Mouse (Mus musculus) intestine, embryonic 15.5 days (tissue): ENCODE measurements around the gene Casp6. TPM values are rescaled to one million over a fixed set of nuclear protein-coding genes. Genes with fewer than 3 reads are reported as not detected.

Experiments
- ATAC-seq: fragments of 200-750 bp; cut with Nextera tagmentation; 2 replicates; pipeline ENCODE4 v1.8.0; 2017; ENCODE audit warnings: moderate TSS enrichment, moderate library complexity
- H3K27ac ChIP-seq: fragments of 300-500 bp; sonication (generic); 2 replicates; pipeline ENCODE4 v1.5.1; 2015; ENCODE audit warnings: mild to moderate bottlenecking, inconsistent platforms
- H3K27me3 ChIP-seq: fragments of 300-500 bp; sonication (generic); replicated peaks from 2 replicates; pipeline ENCODE4 v1.6.1; 2015; ENCODE audit warnings: inconsistent platforms
- H3K36me3 ChIP-seq: fragments of 300-500 bp; sonication (generic); 2 replicates; pipeline ENCODE4 v1.6.1; 2015; ENCODE audit warnings: inconsistent platforms
- H3K4me1 ChIP-seq: fragments of 300-500 bp; sonication (generic); replicated peaks from 2 replicates; pipeline ENCODE4 v1.6.1; 2015; ENCODE audit warnings: inconsistent platforms
- H3K4me2 ChIP-seq: fragments of 300-500 bp; sonication (generic); replicated peaks from 2 replicates; pipeline ENCODE4 v1.6.1; 2015; ENCODE audit warnings: mild to moderate bottlenecking, inconsistent platforms
- H3K4me3 ChIP-seq: fragments of 300-500 bp; sonication (generic); replicated peaks from 2 replicates; pipeline ENCODE4 v1.5.1; 2015; ENCODE audit warnings: inconsistent platforms
- H3K9ac ChIP-seq: fragments of 300-500 bp; sonication (generic); 2 replicates; pipeline ENCODE4 v1.6.1; 2015; ENCODE audit warnings: inconsistent platforms
- H3K9me3 ChIP-seq: fragments of 300-500 bp; sonication (generic); 2 replicates; pipeline ENCODE4 v1.6.1; 2016; ENCODE audit warnings: inconsistent platforms
- WGBS: fragments of 180-500 bp; shearing (Covaris S2); methylation state at CpG from one replicate; pipeline ENCODE4 v1.1.7; 2015; 5-methylcytosine and 5-hydroxymethylcytosine counted together
- polyA plus RNA-seq: library from polyadenylated mRNA; unstranded; fragments of >200 nt; fragmentation: Nextera tagmentation; extraction: Ambion mirVana; gene quantifications from 2 replicates; pipeline ENCODE4 v1.2.1, GENCODE M21; 2015

Gene Casp6
- polyA plus RNA-seq, 1 experiment from 2014 or later = 147 TPM

DNA sequence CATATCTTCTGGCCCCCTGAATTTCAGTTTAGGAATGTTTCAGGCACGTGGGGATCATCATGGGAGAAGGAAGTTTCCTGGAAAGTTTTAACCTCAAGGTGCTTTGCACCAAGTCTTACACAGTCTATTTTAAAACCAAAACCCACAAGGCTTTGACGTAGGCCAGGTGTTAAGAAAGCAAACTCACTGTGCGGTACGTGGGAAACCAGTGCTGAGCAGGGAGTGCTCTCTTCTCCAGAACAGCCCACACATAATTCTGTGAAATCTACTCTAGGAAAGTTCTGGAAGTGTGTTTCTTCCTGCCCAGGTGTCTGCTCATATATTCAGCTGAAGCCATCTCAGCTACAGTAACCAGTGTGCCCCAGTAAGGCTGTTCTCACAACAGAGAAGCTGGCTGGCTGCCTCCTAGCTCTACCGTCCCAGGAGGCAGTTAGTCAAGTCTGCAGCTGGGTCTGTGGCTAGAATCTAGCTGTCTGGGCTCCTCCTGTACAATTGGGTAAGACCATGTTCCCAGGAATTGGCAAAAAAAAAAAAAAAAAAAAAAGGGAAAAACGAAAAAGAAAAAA lies 29.1 kb downstream of the Casp6 start:
- no peaks in the 10 kb centered on the region for H3K4me1 ChIP-seq
- no peaks in the 10 kb centered on the region for H3K9me3 ChIP-seq
- no peak overlapping the region for H3K4me2 ChIP-seq
- H3K9ac ChIP-seq = no peak overlapping the region
- H3K27me3 ChIP-seq = no peaks in the 10 kb centered on the region
- no peaks in the 10 kb centered on the region for H3K36me3 ChIP-seq
- H3K4me3 ChIP-seq = no peak overlapping the region
- H3K27ac ChIP-seq = no peak overlapping the region
- WGBS = 51% methylated on average over 6 of the region's 6 CpGs
- ATAC-seq = no peak

DNA sequence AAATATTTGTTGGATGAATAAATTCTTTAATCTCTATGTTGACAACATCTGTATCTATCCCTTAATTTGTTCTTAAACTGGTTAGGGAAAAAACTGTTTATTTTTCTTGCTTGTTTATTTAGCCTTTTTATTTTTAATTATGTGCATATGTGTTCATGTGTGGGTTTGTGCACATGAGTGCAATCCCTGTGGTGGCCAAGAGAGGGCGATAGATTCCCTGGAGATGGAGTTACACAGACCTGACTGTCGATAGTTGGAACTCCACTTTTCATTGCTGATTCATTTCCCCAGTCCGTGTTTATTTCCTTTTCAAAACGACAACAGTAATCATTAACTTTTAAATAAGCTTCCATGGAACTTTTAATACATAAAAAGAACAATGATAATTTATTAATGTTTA lies 31.2 kb downstream of the Casp6 start:
- WGBS = 48% methylated on average over 4 of the region's 4 CpGs
- no peaks in the 10 kb centered on the region for H3K4me1 ChIP-seq
- no peak overlapping the region for H3K4me3 ChIP-seq

DNA sequence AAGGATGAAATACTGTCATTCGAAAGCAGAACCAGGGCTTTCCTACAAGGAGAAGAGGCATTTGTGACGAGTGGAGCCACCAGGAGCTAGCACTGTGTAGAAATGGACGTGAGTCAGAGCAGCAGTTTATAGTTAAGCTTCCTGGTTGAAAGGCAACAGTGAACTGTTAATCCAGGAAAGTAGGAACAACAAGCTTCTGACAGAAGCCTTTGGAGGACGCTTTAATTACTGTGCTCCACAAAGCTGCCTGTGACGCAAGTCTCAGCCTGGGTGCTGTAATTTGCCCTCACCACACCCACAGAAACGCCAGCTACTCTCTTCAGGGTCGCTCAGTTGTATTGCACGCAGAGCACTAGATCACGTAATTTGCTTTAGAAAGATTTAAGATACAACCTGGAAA lies 35.3 kb downstream of the Casp6 start:
- no peak overlapping the region for H3K4me3 ChIP-seq
- 41% methylated on average over 9 of the region's 9 CpGs for WGBS
- no peaks in the 10 kb centered on the region for H3K4me1 ChIP-seq
- peak overlapping the region; percentile 12; the same call in 1 of the 2 replicates for H3K4me2 ChIP-seq
- H3K36me3 ChIP-seq = no peaks in the 10 kb centered on the region
- ATAC-seq = peak; percentile 83
- H3K27ac ChIP-seq = no peak overlapping the region
- H3K9ac ChIP-seq = no peak overlapping the region
- H3K27me3 ChIP-seq = no peaks in the 10 kb centered on the region
- no peaks in the 10 kb centered on the region for H3K9me3 ChIP-seq

More for the DNA sequence above, 31.2 kb downstream of the Casp6 start:
- Histone ChIP-seq H3K4me2 (no peak overlapping the region), H3K27me3 (no peaks in the 10 kb centered on the region), H3K9me3 (no peaks in the 10 kb centered on the region), H3K36me3 (no peaks in the 10 kb centered on the region), H3K27ac (no peak overlapping the region), H3K9ac (no peak overlapping the region)
- no peak for ATAC-seq

DNA sequence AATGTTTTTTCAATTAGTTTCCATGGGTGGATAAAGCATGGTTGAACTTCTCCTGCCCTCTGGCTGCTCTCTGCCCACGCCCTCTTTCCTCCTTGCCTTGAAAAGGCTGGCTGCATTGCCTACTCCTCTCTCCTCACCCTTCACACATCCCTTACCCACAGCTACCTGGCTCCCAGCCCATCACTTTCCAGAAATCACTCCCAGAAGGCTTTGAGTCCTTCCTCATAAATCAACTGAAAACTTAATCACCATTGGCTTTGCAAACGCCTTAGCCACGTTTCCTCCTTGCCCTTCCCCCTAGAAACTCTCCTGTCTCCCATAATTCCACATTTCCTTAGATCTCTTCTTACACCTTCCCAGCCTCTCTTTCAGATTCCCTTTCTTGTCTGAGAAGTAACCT lies 36.6 kb downstream of the Casp6 start:
- Histone ChIP-seq H3K27ac (no peak overlapping the region), H3K4me3 (no peak overlapping the region), H3K9ac (no peak overlapping the region), H3K27me3 (no peaks in the 10 kb centered on the region), H3K9me3 (no peaks in the 10 kb centered on the region), H3K36me3 (no peaks in the 10 kb centered on the region), H3K4me1 (no peaks in the 10 kb centered on the region), H3K4me2 (no peak overlapping the region)
- ATAC-seq = no peak
- WGBS = 42% methylated on average over 3 of the region's 3 CpGs

DNA sequence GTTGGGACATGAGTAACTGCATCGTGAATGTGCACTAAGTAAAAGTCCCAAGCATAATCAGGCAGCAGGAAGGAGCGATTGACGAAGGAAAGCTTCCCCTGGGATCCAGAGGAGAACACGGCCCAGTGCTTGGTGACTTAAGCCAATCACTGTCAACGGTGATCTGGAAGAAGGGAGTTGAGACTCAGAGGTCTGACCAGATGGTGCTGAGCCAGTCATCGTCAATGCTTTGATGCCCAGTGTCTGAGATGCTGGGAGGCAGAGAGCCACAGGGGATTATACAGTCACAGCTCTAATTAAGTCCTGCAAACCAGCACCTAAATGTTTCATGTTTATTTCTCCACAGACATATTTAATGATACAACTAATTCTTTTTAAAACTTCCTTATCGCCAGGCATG lies 37.8 kb downstream of the Casp6 start:
- no peak for ATAC-seq
- 67% methylated on average over 7 of the region's 7 CpGs for WGBS

DNA sequence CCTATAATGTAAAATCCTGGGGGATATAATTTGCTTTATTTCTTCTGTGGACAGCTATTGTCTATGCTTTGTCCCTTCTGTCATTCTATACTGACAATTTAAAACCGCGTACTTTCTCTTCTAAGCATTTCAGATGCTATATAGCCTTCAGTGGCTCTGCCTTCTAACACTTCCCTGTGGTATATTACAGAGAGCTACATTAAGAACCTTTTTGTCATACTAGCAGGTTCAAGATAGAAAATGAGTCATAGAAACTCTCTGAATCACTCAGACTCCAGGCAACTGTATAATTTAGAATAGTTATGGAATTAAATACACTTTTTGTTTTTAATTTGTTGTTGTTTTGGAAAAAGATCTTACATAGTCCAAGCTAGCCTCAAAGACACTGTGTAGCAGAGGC lies 39.6 kb downstream of the Casp6 start:
- Histone ChIP-seq H3K36me3 (no peaks in the 10 kb centered on the region), H3K27ac (no peak overlapping the region), H3K4me2 (no peak overlapping the region), H3K4me1 (no peaks in the 10 kb centered on the region), H3K4me3 (no peak overlapping the region), H3K9ac (no peak overlapping the region), H3K9me3 (no peaks in the 10 kb centered on the region), H3K27me3 (no peaks in the 10 kb centered on the region)
- WGBS = 95% methylated on average over 2 of the region's 2 CpGs
- ATAC-seq = no peak

More for the DNA sequence above, 37.8 kb downstream of the Casp6 start:
- no peaks in the 10 kb centered on the region for H3K36me3 ChIP-seq
- no peak overlapping the region for H3K4me2 ChIP-seq
- H3K27ac ChIP-seq = no peak overlapping the region
- H3K4me1 ChIP-seq = no peaks in the 10 kb centered on the region
- no peaks in the 10 kb centered on the region for H3K27me3 ChIP-seq
- no peak overlapping the region for H3K4me3 ChIP-seq
- no peaks in the 10 kb centered on the region for H3K9me3 ChIP-seq
- no peak overlapping the region for H3K9ac ChIP-seq

DNA sequence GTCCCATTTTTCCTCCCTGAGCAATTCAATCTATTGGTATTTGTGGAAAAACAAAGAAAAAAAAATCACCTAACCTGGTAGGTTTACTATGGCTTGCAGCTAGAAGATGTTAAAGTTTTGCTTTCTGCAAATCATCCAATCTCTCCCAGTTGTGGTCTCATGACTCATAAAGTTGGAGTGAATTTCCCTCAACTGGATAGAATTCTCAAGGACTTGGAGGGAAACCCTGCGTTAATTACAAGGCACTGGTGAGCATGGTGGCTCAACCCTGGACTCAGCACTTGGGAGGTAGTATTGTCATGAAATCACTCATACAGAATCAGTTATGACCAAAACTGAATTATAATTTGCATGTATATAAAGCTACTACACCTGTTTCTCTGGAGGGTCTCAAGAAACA lies 40.1 kb downstream of the Casp6 start:
- H3K4me2 ChIP-seq = no peak overlapping the region
- H3K4me3 ChIP-seq = no peak overlapping the region
- H3K9ac ChIP-seq = no peak overlapping the region
- H3K4me1 ChIP-seq = no peaks in the 10 kb centered on the region
- no peaks in the 10 kb centered on the region for H3K27me3 ChIP-seq
- no peaks in the 10 kb centered on the region for H3K36me3 ChIP-seq
- no peak overlapping the region for H3K27ac ChIP-seq
- ATAC-seq = no peak
- no peaks in the 10 kb centered on the region for H3K9me3 ChIP-seq
- 100% methylated on average over 1 of the region's 1 CpGs for WGBS

DNA sequence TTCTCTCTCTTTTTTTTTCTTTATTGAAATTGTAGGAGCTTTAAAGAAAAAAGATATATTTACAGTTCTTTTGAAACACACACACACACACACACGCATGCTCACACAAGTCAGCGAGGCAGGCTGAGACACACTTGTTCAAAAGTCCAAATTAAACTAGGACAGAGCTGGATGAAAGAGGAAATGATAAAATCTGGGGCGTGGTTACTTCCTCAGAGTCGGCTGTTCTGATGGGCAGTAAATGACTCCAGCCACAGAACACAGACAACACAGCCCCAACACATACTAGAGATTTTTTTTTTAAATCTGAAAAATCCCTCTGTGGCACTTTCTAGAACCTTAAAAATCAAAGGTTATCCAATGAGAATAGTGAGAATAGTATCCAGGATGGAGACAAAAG lies 42.6 kb downstream of the Casp6 start:
- Histone ChIP-seq H3K27me3 (no peaks in the 10 kb centered on the region), H3K4me1 (no peaks in the 10 kb centered on the region), H3K4me2 (no peak overlapping the region), H3K4me3 (no peak overlapping the region), H3K9me3 (no peaks in the 10 kb centered on the region), H3K27ac (no peak overlapping the region), H3K9ac (no peak overlapping the region), H3K36me3 (no peaks in the 10 kb centered on the region)
- no peak for ATAC-seq
- WGBS = 67% methylated on average over 4 of the region's 4 CpGs

DNA sequence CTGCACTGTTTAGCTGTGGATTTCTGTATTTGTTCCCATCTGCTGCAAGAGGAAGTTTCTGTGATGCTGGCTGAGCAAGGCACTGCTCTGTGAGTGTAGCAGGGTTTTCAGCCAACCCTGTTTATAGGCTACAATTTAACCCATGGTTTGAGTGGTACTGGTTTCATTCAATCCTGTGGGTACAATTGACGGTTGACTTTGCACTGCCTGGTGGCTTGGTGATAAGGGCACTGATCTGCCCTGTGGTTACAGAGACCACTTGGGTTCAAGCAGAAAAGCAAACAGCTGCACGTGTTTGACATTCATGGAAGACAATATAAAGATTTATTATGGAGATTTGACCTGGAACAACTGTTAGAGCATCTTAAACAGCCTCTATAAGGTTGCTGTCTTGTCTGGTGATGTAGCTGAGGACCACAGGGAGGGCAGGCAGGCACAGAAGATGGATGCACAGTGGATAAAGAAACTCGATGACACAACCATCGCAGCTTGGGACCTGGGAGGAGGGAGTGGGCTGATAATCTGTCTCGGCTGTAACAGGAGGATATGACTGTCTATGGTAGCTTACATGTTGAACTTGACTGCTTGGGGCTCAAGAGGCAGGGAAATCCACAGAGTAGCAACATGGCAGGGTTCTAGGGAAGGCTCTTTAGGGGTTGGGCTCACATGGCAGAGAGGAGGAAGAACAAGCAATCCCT lies 45.1 kb downstream of the Casp6 start:
- no peak overlapping the region for H3K4me3 ChIP-seq
- H3K9me3 ChIP-seq = no peaks in the 10 kb centered on the region
- no peaks in the 10 kb centered on the region for H3K4me1 ChIP-seq
- no peak overlapping the region for H3K27ac ChIP-seq
- 48% methylated on average over 5 of the region's 5 CpGs for WGBS
- no peak for ATAC-seq
- no peak overlapping the region for H3K9ac ChIP-seq
- no peaks in the 10 kb centered on the region for H3K27me3 ChIP-seq
- no peak overlapping the region for H3K4me2 ChIP-seq
- H3K36me3 ChIP-seq = no peaks in the 10 kb centered on the region

DNA sequence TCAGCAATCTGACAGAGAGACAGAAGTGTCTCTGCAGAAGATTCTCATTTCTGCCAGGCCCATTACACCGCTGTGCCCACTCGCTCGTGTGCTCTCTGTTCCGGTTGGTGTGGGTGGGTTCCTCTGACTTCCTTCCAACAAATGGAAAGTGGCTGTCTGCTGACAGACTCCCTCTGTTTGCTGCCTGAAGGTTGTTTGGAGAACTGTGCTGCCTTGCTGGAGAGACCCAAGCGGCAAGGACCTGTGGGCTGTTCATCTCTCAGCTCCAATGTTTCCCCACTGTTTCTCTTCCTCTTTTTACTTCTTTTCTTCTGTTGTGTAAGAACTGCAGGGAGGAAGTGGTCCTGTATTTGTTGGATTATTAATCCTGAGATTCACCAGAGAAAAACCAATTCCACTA lies 47.1 kb downstream of the Casp6 start:
- Histone ChIP-seq H3K36me3 (no peaks in the 10 kb centered on the region), H3K9me3 (no peaks in the 10 kb centered on the region), H3K4me3 (no peak overlapping the region), H3K4me1 (no peaks in the 10 kb centered on the region), H3K27ac (no peak overlapping the region), H3K4me2 (no peak overlapping the region), H3K27me3 (no peaks in the 10 kb centered on the region), H3K9ac (no peak overlapping the region)
- WGBS = 84% methylated on average over 5 of the region's 5 CpGs
- no peak for ATAC-seq

DNA sequence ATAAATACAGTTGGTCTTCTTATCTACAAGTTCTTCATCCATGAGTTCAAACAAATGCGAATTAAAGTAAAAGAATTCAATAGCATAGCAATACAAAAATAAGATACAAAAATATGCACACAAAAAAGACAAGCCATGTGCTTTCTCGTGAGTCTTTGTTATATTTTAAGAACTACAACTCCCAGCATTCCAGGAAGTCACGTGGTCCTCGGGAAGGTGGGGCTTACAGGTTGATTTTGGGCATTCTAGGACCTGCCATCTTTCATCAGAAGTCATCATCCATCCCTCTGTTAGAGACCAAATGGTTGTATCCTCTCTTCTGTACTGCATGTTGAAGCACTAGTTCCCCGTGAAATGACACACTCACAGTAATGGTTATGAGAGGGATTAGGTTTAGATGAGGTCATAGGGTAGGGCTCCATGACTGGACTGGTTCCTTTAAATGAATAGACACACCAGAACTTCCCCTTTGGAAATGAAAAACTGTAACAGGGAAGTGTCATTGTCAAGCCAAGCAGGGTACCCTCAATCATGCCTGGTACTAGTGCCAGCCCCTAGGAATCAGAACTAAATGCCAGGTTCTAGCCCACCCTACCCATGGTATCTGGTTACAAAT lies 48.0 kb downstream of the Casp6 start:
- H3K27ac ChIP-seq = no peak overlapping the region
- no peak for ATAC-seq
- H3K27me3 ChIP-seq = no peaks in the 10 kb centered on the region
- no peaks in the 10 kb centered on the region for H3K4me1 ChIP-seq
- no peak overlapping the region for H3K9ac ChIP-seq
- WGBS = 84% methylated on average over 5 of the region's 5 CpGs
- H3K4me2 ChIP-seq = no peak overlapping the region
- no peaks in the 10 kb centered on the region for H3K36me3 ChIP-seq
- no peak overlapping the region for H3K4me3 ChIP-seq
- no peaks in the 10 kb centered on the region for H3K9me3 ChIP-seq

DNA sequence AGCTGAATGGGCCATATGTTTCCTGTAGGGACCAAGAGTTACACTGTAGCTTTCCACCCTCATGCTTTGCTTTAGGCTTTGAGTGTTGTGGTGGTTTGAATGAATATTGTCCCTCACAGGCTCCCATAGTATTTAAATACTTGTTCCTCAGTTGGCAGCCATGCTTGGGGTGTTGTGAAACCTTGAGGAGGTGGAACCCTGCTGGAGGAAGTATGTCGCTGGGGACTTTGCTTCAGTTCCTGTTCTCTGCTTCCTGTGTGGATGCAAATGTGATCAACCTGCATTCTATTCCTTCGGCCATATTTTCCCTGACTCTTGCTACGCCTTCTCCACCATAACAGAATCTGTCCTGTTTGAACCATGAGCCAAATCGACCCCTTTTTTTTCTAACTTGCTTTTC lies 52.1 kb downstream of the Casp6 start:
- H3K4me2 ChIP-seq = no peak overlapping the region
- no peak overlapping the region for H3K4me3 ChIP-seq
- no peaks in the 10 kb centered on the region for H3K36me3 ChIP-seq
- no peaks in the 10 kb centered on the region for H3K27me3 ChIP-seq
- no peak overlapping the region for H3K27ac ChIP-seq
- no peak overlapping the region for H3K9ac ChIP-seq
- H3K9me3 ChIP-seq = no peaks in the 10 kb centered on the region
- ATAC-seq = no peak
- H3K4me1 ChIP-seq = no peaks in the 10 kb centered on the region
- 86% methylated on average over 4 of the region's 4 CpGs for WGBS

DNA sequence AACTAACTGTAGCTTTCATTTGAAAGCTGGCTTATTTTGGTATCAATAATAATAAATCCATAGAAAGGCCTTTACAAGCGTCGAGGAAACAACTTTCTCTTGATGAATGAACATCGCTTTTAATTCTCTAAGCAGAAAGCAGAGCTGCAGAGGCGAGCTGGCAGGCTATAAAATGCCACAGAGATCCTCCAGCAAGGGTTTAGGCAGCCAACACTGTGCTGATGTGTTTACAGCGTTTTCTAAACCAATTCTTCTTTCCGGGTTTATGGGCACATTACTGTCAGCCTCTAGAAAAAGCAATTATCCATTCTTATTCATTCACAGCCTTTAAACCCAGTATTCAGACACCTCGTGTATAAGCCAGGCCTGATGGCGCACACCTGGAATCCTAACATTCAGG lies 61.3 kb downstream of the Casp6 start:
- Histone ChIP-seq H3K27ac (no peak overlapping the region), H3K4me3 (no peak overlapping the region), H3K9ac (no peak overlapping the region), H3K27me3 (no peaks in the 10 kb centered on the region), H3K36me3 (no peaks in the 10 kb centered on the region), H3K9me3 (no peaks in the 10 kb centered on the region), H3K4me1 (no peaks in the 10 kb centered on the region), H3K4me2 (no peak overlapping the region)
- 60% methylated on average over 8 of the region's 8 CpGs for WGBS
- ATAC-seq = no peak
